Mouse (Mus musculus): ENCODE data around the gene Mal. TPM values are rescaled to one million over a fixed set of nuclear protein-coding genes. Genes with fewer than 3 reads are reported as not detected.

Gene Mal
- polyA plus RNA-seq, 1 experiment = 1.6 TPM

- Histone ChIP-seq H3K27ac (ENCODE audit: insufficient read depth, low read length) (no peak overlapping the region), H3K36me3 (ENCODE audit: control insufficient read depth, insufficient read depth, low read length) (no peaks in the 10 kb centered on the region), H3K4me3 (ENCODE audit: extremely low read depth, insufficient read depth, insufficient read length) (no peak overlapping the region), H3K4me1 (ENCODE audit: control insufficient read depth, insufficient read depth, insufficient read length) (no peaks in the 10 kb centered on the region), H3K27me3 (ENCODE audit: control insufficient read depth, insufficient read depth, low read length) (no peaks in the 10 kb centered on the region)
- TF ChIP-seq POLR2A (IDR thresholded peaks at IDR 0.05; ENCODE audit: low read depth, low read length) = no peak
- no peak for TF ChIP-seq CTCF (IDR thresholded peaks at IDR 0.05; ENCODE audit: extremely low read depth, insufficient read depth, insufficient read length, insufficient replicate concordance)
- WGBS = 95% methylated on average over 6 of the region's 6 CpGs
- no peak for DNase-seq (ENCODE audit: low read depth in 1 of 2, low spot score in 2 of 2)
Measured at GRCm38 (mm10) chr2:127648145-127648544, 8.3 kb downstream of the Mal start.

GRCm38 (mm10) chr2:127646875-127647274 lies 9.6 kb downstream of the Mal start:
- no peak overlapping the region for H3K4me3 ChIP-seq (ENCODE audit: extremely low read depth, insufficient read depth, insufficient read length)
- H3K27me3 ChIP-seq (ENCODE audit: control insufficient read depth, insufficient read depth, low read length) = no peaks in the 10 kb centered on the region
- no peaks in the 10 kb centered on the region for H3K36me3 ChIP-seq (ENCODE audit: control insufficient read depth, insufficient read depth, low read length)
- TF ChIP-seq POLR2A (IDR thresholded peaks at IDR 0.05; ENCODE audit: low read depth, low read length) = no peak
- no peak for TF ChIP-seq CTCF (IDR thresholded peaks at IDR 0.05; ENCODE audit: extremely low read depth, insufficient read depth, insufficient read length, insufficient replicate concordance)
- no peaks in the 10 kb centered on the region for H3K4me1 ChIP-seq (ENCODE audit: control insufficient read depth, insufficient read depth, insufficient read length)
- 59% methylated on average over 5 of the region's 5 CpGs for WGBS
- DNase-seq (ENCODE audit: low read depth in 1 of 2, low spot score in 2 of 2) = no peak
- H3K27ac ChIP-seq (ENCODE audit: insufficient read depth, low read length) = no peak overlapping the region

- no peak for DNase-seq (ENCODE audit: low read depth in 1 of 2, low spot score in 2 of 2)
- TF ChIP-seq CTCF (IDR thresholded peaks at IDR 0.05; ENCODE audit: extremely low read depth, insufficient read depth, insufficient read length, insufficient replicate concordance) (no peak), POLR2A (IDR thresholded peaks at IDR 0.05; ENCODE audit: low read depth, low read length) (no peak)
- Histone ChIP-seq H3K27ac (ENCODE audit: insufficient read depth, low read length) (no peak overlapping the region), H3K4me3 (ENCODE audit: extremely low read depth, insufficient read depth, insufficient read length) (no peak overlapping the region), H3K27me3 (ENCODE audit: control insufficient read depth, insufficient read depth, low read length) (no peaks in the 10 kb centered on the region), H3K36me3 (ENCODE audit: control insufficient read depth, insufficient read depth, low read length) (no peaks in the 10 kb centered on the region), H3K4me1 (ENCODE audit: control insufficient read depth, insufficient read depth, insufficient read length) (no peaks in the 10 kb centered on the region)
- 75% methylated on average over 19 of the region's 19 CpGs for WGBS
Measured at GRCm38 (mm10) chr2:127643728-127644704, 12.5 kb downstream of the Mal start.

GRCm38 (mm10) chr2:127638973-127639372 lies 17.5 kb downstream of the Mal start:
- TF ChIP-seq CTCF (IDR thresholded peaks at IDR 0.05; ENCODE audit: extremely low read depth, insufficient read depth, insufficient read length, insufficient replicate concordance) (no peak), POLR2A (IDR thresholded peaks at IDR 0.05; ENCODE audit: low read depth, low read length) (no peak)
- H3K4me1 ChIP-seq (ENCODE audit: control insufficient read depth, insufficient read depth, insufficient read length) = no peaks in the 10 kb centered on the region
- no peaks in the 10 kb centered on the region for H3K36me3 ChIP-seq (ENCODE audit: control insufficient read depth, insufficient read depth, low read length)
- H3K27ac ChIP-seq (ENCODE audit: insufficient read depth, low read length) = no peak overlapping the region
- H3K4me3 ChIP-seq (ENCODE audit: extremely low read depth, insufficient read depth, insufficient read length) = no peak overlapping the region
- no peak for DNase-seq (ENCODE audit: low read depth in 1 of 2, low spot score in 2 of 2)
- WGBS = 76% methylated on average over 9 of the region's 9 CpGs
- H3K27me3 ChIP-seq (ENCODE audit: control insufficient read depth, insufficient read depth, low read length) = no peaks in the 10 kb centered on the region

- no peaks in the 10 kb centered on the region for H3K36me3 ChIP-seq (ENCODE audit: control insufficient read depth, insufficient read depth, low read length)
- WGBS = 76% methylated on average over 6 of the region's 6 CpGs
- H3K4me1 ChIP-seq (ENCODE audit: control insufficient read depth, insufficient read depth, insufficient read length) = no peaks in the 10 kb centered on the region
- no peak for DNase-seq (ENCODE audit: low read depth in 1 of 2, low spot score in 2 of 2)
- no peak for TF ChIP-seq POLR2A (IDR thresholded peaks at IDR 0.05; ENCODE audit: low read depth, low read length)
- no peak for TF ChIP-seq CTCF (IDR thresholded peaks at IDR 0.05; ENCODE audit: extremely low read depth, insufficient read depth, insufficient read length, insufficient replicate concordance)
- H3K27me3 ChIP-seq (ENCODE audit: control insufficient read depth, insufficient read depth, low read length) = no peaks in the 10 kb centered on the region
- H3K27ac ChIP-seq (ENCODE audit: insufficient read depth, low read length) = no peak overlapping the region
- H3K4me3 ChIP-seq (ENCODE audit: extremely low read depth, insufficient read depth, insufficient read length) = no peak overlapping the region
Measured at GRCm38 (mm10) chr2:127635581-127635980, 20.9 kb downstream of the Mal start.

- Histone ChIP-seq H3K27ac (ENCODE audit: insufficient read depth, low read length) (no peak overlapping the region), H3K36me3 (ENCODE audit: control insufficient read depth, insufficient read depth, low read length) (no peaks in the 10 kb centered on the region), H3K4me3 (ENCODE audit: extremely low read depth, insufficient read depth, insufficient read length) (no peak overlapping the region), H3K4me1 (ENCODE audit: control insufficient read depth, insufficient read depth, insufficient read length) (no peaks in the 10 kb centered on the region), H3K27me3 (ENCODE audit: control insufficient read depth, insufficient read depth, low read length) (no peaks in the 10 kb centered on the region)
- DNase-seq (ENCODE audit: low read depth in 1 of 2, low spot score in 2 of 2) = no peak
- no peak for TF ChIP-seq POLR2A (IDR thresholded peaks at IDR 0.05; ENCODE audit: low read depth, low read length)
- no peak for TF ChIP-seq CTCF (IDR thresholded peaks at IDR 0.05; ENCODE audit: extremely low read depth, insufficient read depth, insufficient read length, insufficient replicate concordance)
- 78% methylated on average over 2 of the region's 2 CpGs for WGBS
Measured at GRCm38 (mm10) chr2:127632601-127633000, 23.9 kb downstream of the Mal start.
